Mouse (Mus musculus) intestine, embryonic 16.5 days (tissue): ENCODE measurements at regions not wholly inside any gene's neighbourhood (a gene's known extent, or its start where the extent isn't known, plus 50 kb on each side); places are given as distances from the start of the nearest gene placed in this dataset.

Experiments used
- ATAC-seq: fragments of 200-750 bp; cut with Nextera tagmentation; 2 replicates; pipeline ENCODE4 v1.8.0; 2017; ENCODE audit warnings: moderate TSS enrichment, moderate library complexity
- H3K27ac ChIP-seq: fragments of 300-500 bp; sonication (generic); 2 replicates; pipeline ENCODE4 v1.5.1; 2014; ENCODE audit warnings: mild to moderate bottlenecking, low read length
- H3K27me3 ChIP-seq: fragments of 300-500 bp; sonication (generic); replicated peaks from 2 replicates; pipeline ENCODE4 v1.6.1; 2014; ENCODE audit warnings: low read length, control low read depth, mixed read lengths; ENCODE audit not compliant: control insufficient read depth, insufficient read depth
- H3K36me3 ChIP-seq: fragments of 300-500 bp; sonication (generic); 2 replicates; pipeline ENCODE4 v1.6.1; 2014; ENCODE audit warnings: low read length, control low read depth; ENCODE audit not compliant: control insufficient read depth, insufficient read depth
- H3K4me1 ChIP-seq: fragments of 300-500 bp; sonication (generic); 2 replicates; pipeline ENCODE4 v1.6.1; 2014; ENCODE audit warnings: low read length, control low read depth, mixed read lengths; ENCODE audit not compliant: control insufficient read depth, insufficient read depth
- H3K4me2 ChIP-seq: fragments of 300-500 bp; sonication (generic); 2 replicates; pipeline ENCODE4 v1.6.1; 2014; ENCODE audit warnings: low read depth, low read length, control low read depth
- H3K4me3 ChIP-seq: fragments of 300-500 bp; sonication (generic); 2 replicates; pipeline ENCODE4 v1.5.1; 2014; ENCODE audit warnings: mild to moderate bottlenecking, low read length
- H3K9ac ChIP-seq: fragments of 300-500 bp; sonication (generic); 2 replicates; pipeline ENCODE4 v1.6.1; 2014; ENCODE audit warnings: low read depth, low read length
- H3K9me3 ChIP-seq: fragments of 300-500 bp; sonication (generic); 2 replicates; pipeline ENCODE4 v1.6.1; 2016; ENCODE audit warnings: low read length, control low read depth; ENCODE audit not compliant: control insufficient read depth
- WGBS: fragments of 180-500 bp; shearing (Covaris S2); extraction: QIAGEN DNeasy Blood & Tissue Kit; methylation state at CpG from one replicate; pipeline ENCODE4 v1.1.7; 2014; 5-methylcytosine and 5-hydroxymethylcytosine counted together

DNA sequence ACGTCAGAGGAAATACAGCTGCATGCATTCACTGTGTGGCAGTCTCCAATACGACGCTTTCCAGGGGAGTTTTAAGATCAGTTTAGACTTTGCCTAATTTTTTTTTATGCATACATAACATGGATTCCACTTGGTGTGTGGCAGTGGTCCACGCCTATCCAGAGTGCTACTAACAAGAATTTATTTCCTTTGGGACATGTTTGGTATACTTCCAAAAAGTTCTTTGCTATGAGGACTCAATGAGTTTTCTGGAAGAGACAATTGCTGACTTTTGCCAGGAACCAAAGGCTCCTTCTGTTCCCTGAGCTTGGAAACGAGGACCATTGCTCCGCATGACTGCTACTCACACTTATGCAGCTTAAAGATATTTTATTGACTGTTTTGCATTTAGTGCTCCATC is 59.2 kb downstream of the Marcks start:
- H3K4me3 ChIP-seq, result no peak overlapping the region
- no peak overlapping the region for H3K9ac ChIP-seq
- H3K4me2 ChIP-seq, result no peak overlapping the region
- H3K9me3 ChIP-seq, result no peaks in the 10 kb centered on the region
- 61% methylated on average over 6 of the region's 6 CpGs for WGBS
- no peaks in the 10 kb centered on the region for H3K36me3 ChIP-seq
- ATAC-seq, result no peak
- H3K4me1 ChIP-seq, result peaks cover 3% of the 10 kb centered on the region; the same call in 1 of the 2 replicates
- no peak overlapping the region for H3K27ac ChIP-seq
- H3K27me3 ChIP-seq, result no peaks in the 10 kb centered on the region

GRCm38 (mm10) chr10:37078439-37078838 is 60.3 kb downstream of the Marcks start:
- Histone ChIP-seq H3K9ac (no peak overlapping the region), H3K36me3 (no peaks in the 10 kb centered on the region), H3K27me3 (no peaks in the 10 kb centered on the region), H3K4me3 (no peak overlapping the region), H3K9me3 (no peaks in the 10 kb centered on the region), H3K4me1 (peaks cover 3% of the 10 kb centered on the region; the same call in 1 of the 2 replicates), H3K4me2 (no peak overlapping the region), H3K27ac (no peak overlapping the region)
- peak; percentile 84 for ATAC-seq
- 30% methylated on average over 5 of the region's 5 CpGs for WGBS

GRCm38 (mm10) chr10:37077741-37078140 is 61.0 kb downstream of the Marcks start:
- no peak for ATAC-seq
- peaks cover 3% of the 10 kb centered on the region; the same call in 1 of the 2 replicates for H3K4me1 ChIP-seq
- H3K4me2 ChIP-seq, result no peak overlapping the region
- peak overlapping the region; percentile 28; the same call in 1 of the 2 replicates for H3K27ac ChIP-seq
- 96% methylated on average over 2 of the region's 2 CpGs for WGBS
- no peaks in the 10 kb centered on the region for H3K27me3 ChIP-seq
- H3K9ac ChIP-seq, result no peak overlapping the region
- no peaks in the 10 kb centered on the region for H3K9me3 ChIP-seq
- H3K36me3 ChIP-seq, result no peaks in the 10 kb centered on the region
- no peak overlapping the region for H3K4me3 ChIP-seq

GRCm38 (mm10) chr10:37072834-37073233 is 65.9 kb downstream of the Marcks start:
- WGBS, result 8% methylated on average over 5 of the region's 5 CpGs
- no peaks in the 10 kb centered on the region for H3K4me1 ChIP-seq
- no peaks in the 10 kb centered on the region for H3K36me3 ChIP-seq
- H3K27ac ChIP-seq, result no peak overlapping the region
- ATAC-seq, result no peak; the same call in 1 of the 2 replicates
- no peak overlapping the region for H3K4me2 ChIP-seq
- no peaks in the 10 kb centered on the region for H3K9me3 ChIP-seq
- no peak overlapping the region for H3K9ac ChIP-seq
- H3K4me3 ChIP-seq, result no peak overlapping the region
- no peaks in the 10 kb centered on the region for H3K27me3 ChIP-seq

- no peak overlapping the region for H3K4me3 ChIP-seq
- WGBS, result 94% methylated on average over 5 of the region's 5 CpGs
Measured at GRCm38 (mm10) chr10:37072061-37072460, 66.7 kb downstream of the Marcks start.

DNA sequence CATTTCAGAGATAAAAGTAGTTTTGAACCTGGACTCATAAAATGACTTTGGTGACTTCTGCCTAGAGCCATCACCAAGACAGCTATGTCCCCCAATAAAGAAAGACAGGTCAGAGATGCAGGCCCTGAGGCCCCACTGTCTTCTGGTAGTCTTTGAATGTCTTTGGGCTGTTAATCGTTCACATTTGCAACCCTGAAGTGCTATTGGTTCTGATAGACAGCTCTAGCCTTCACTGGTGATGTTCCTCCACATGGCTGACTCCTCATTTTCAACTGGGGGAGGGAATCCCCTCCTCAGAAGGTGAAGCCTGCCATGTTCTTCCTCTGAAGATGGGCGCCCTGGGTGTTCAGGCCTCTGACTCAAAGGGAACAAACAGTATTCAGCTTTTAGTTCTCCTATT is 67.3 kb downstream of the Marcks start:
- Histone ChIP-seq H3K9me3 (no peaks in the 10 kb centered on the region), H3K27me3 (no peaks in the 10 kb centered on the region), H3K4me2 (no peak overlapping the region), H3K9ac (no peak overlapping the region), H3K27ac (no peak overlapping the region), H3K4me3 (no peak overlapping the region), H3K4me1 (no peaks in the 10 kb centered on the region), H3K36me3 (no peaks in the 10 kb centered on the region)
- 83% methylated on average over 2 of the region's 2 CpGs for WGBS
- ATAC-seq, result no peak

More at GRCm38 (mm10) chr10:37072061-37072460, 66.7 kb downstream of the Marcks start:
- no peak overlapping the region for H3K4me2 ChIP-seq
- H3K36me3 ChIP-seq, result no peaks in the 10 kb centered on the region
- no peaks in the 10 kb centered on the region for H3K4me1 ChIP-seq
- H3K27me3 ChIP-seq, result no peaks in the 10 kb centered on the region
- ATAC-seq, result no peak
- H3K9me3 ChIP-seq, result no peaks in the 10 kb centered on the region
- H3K9ac ChIP-seq, result no peak overlapping the region
- no peak overlapping the region for H3K27ac ChIP-seq
